In the genomic region with DNA sequence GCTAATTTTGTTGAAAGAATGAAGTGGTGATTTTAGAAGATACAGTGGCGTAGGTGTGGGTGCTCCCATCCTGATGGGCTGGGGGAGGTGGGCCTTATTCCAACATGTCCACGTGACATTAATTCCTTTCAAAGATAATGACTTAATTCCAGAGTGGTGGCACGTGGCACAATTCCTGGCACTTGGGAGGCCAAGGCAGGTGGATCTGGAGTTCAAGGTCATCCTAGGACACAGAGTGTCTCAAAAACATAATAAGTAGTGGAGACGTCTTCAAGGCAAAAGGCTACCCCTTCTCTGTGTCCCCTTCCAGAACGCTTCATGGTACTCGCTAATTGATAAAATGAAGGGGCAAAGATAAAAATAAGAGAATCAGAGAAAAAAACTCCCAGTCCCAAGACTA, we compare ENCODE assay signal across 34 mouse cellular contexts. TPM values are rescaled to one million over a fixed set of nuclear protein-coding genes. Genes with fewer than 3 reads are reported as not detected.
"Had no signal": no experiment of that assay in that cellular context is flagged by ENCODE, and none has a peak within 500 bp of the region (broad histone marks: within the 10 kb centered on the region; RNA-seq: fewer than 3 reads in every experiment).

No protein-coding gene starts in this region.

- H3K27me3 ChIP-seq: liver, embryonic 12.5 days; liver, embryonic 13.5 days; liver, embryonic 15.5 days; lung, embryonic 15.5 days; megakaryocyte, embryonic 14.5 days; midbrain, embryonic 15.5 days; neural tube, embryonic 12.5 days had no signal

- H3K4me1 ChIP-seq: limb, embryonic 10.5 days; limb, embryonic 12.5 days; limb, embryonic 13.5 days; limb, embryonic 15.5 days; liver, embryonic 12.5 days; liver, embryonic 13.5 days; liver, embryonic 15.5 days; megakaryocyte, embryonic 14.5 days; neural tube, embryonic 12.5 days had no signal

- H3K36me3 ChIP-seq: limb, embryonic 10.5 days; limb, embryonic 12.5 days; limb, embryonic 13.5 days; limb, embryonic 15.5 days; liver, embryonic 12.5 days; liver, embryonic 13.5 days; liver, embryonic 15.5 days; lung, embryonic 15.5 days; midbrain, embryonic 10.5 days; midbrain, embryonic 12.5 days; midbrain, embryonic 13.5 days; midbrain, embryonic 15.5 days; neural tube, embryonic 12.5 days had no signal

- H3K4me3 ChIP-seq: left cerebral cortex, adult 2 months; limb, embryonic 10.5 days; limb, embryonic 12.5 days; limb, embryonic 13.5 days; limb, embryonic 15.5 days; liver, embryonic 12.5 days; liver, embryonic 13.5 days; liver, embryonic 15.5 days; lung, embryonic 15.5 days; megakaryocyte, embryonic 14.5 days; midbrain, embryonic 10.5 days; midbrain, embryonic 12.5 days; midbrain, embryonic 13.5 days; midbrain, embryonic 15.5 days; myocyte; neural tube, embryonic 12.5 days had no signal

- ATAC-seq: liver, embryonic 12.5 days; liver, postnatal 0 days; lung, postnatal 0 days; midbrain, embryonic 13.5 days; midbrain, embryonic 15.5 days; midbrain, embryonic 16.5 days had no signal

- H3K4me2 ChIP-seq: limb, embryonic 12.5 days; limb, embryonic 13.5 days; limb, embryonic 15.5 days; liver, embryonic 11.5 days; liver, embryonic 12.5 days; liver, embryonic 13.5 days; liver, embryonic 15.5 days; lung, embryonic 14.5 days; lung, embryonic 15.5 days; midbrain, embryonic 12.5 days; midbrain, embryonic 13.5 days; midbrain, embryonic 15.5 days; neural tube, embryonic 12.5 days had no signal

- H3K9ac ChIP-seq: limb, embryonic 12.5 days; limb, embryonic 13.5 days; limb, embryonic 15.5 days; liver, embryonic 12.5 days; liver, embryonic 13.5 days; liver, embryonic 14.5 days; liver, embryonic 15.5 days; liver, postnatal 0 days; lung, embryonic 14.5 days; lung, embryonic 15.5 days; midbrain, embryonic 12.5 days; midbrain, embryonic 13.5 days; midbrain, embryonic 15.5 days; neural tube, embryonic 12.5 days had no signal

- DNase-seq: left cerebral cortex, postnatal 4 days; liver; liver, embryonic 13.5 days; liver, postnatal 0 days; lung, adult 18-20 months; lung, adult 2 months; lung, embryonic 14.5 days; lung, postnatal 10 days; lung, postnatal 14 days; lung, postnatal 36 days; lung, postnatal 4 days; midbrain, embryonic 14.5 days had no signal

- H3K9me3 ChIP-seq: limb, embryonic 10.5 days; limb, embryonic 12.5 days; limb, embryonic 13.5 days; limb, embryonic 15.5 days; liver, embryonic 12.5 days; liver, embryonic 13.5 days; liver, embryonic 15.5 days; lung, embryonic 15.5 days; midbrain, embryonic 10.5 days; midbrain, embryonic 12.5 days; midbrain, embryonic 13.5 days; midbrain, embryonic 15.5 days; neural tube, embryonic 12.5 days had no signal

- H3K27ac ChIP-seq: left cerebral cortex, adult 2 months; limb, embryonic 10.5 days; limb, embryonic 12.5 days; limb, embryonic 13.5 days; limb, embryonic 15.5 days; liver, embryonic 12.5 days; liver, embryonic 13.5 days; liver, embryonic 14.5 days; liver, embryonic 15.5 days; lung, embryonic 15.5 days; macrophage; midbrain, embryonic 10.5 days; midbrain, embryonic 12.5 days; midbrain, embryonic 13.5 days; midbrain, embryonic 15.5 days; neural tube, embryonic 12.5 days had no signal

RNA-seq across cellular contexts. Expression of gene Ptprm, which starts 7.9 kb away (rescaled TPM):
- total RNA-seq: megakaryocyte-erythroid progenitor cell, adult 5-6 weeks; monocyte, adult 5-6 weeks had no signal
